Mouse (Mus musculus): Measurements from ENCODE around the gene Aox3.

DNA sequence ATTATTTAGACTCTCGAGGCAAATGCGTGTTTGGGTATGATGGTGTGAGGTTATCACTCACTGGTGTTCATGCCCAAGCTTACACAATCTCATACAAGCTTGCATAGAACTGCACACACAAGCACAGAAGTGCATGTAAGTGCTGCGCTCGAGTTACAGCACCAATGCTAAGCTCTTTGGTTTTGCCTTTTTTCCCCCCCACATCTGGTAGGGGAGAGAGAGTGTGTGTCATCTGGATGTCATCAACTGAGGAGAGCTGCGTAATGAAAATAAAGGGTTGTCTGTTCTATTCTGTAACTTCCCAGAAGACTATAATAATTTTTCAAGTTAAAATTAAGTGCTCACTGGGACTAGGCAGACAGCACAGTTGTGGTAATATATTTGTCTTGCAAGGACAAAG is 100.9 kb downstream of the Aox3 start:
- TF ChIP-seq POLR2A (IDR thresholded peaks at IDR 0.05; ENCODE audit: control insufficient read depth in 1 of 2, insufficient read depth in 1 of 2, low read depth in 1 of 2, low read length in 2 of 2, poor library complexity in 1 of 2) = no peak
- TF ChIP-seq CTCF (IDR thresholded peaks at IDR 0.05 in 2 of 3, conservative IDR thresholded peaks at IDR 0.05 in 1 of 3; ENCODE audit: control insufficient read depth in 1 of 3, insufficient read depth in 1 of 3, low read depth in 2 of 3, low read length in 3 of 3, poor library complexity in 1 of 3, severe bottlenecking in 1 of 3) = no peak
- TF ChIP-seq MAZ (IDR thresholded peaks at IDR 0.05; ENCODE audit: low read depth, low read length) = no peak

Measured in MEL (cell line).